In genomic region chr5:25163938-25164337, GRCm38 (mm10) we compare ENCODE assay signal across 22 mouse cellular contexts. TPM values are rescaled to one million over a fixed set of nuclear protein-coding genes. Genes with fewer than 3 reads are reported as not detected.
"Had no signal": no experiment of that assay in that cellular context is flagged by ENCODE, and none has a peak within 500 bp of the region (broad histone marks: within the 10 kb centered on the region; RNA-seq: fewer than 3 reads in every experiment).

No protein-coding gene starts in this region.

- H3K27me3 ChIP-seq: intestine, embryonic 15.5 days; midbrain, embryonic 12.5 days; midbrain, embryonic 15.5 days; neural tube, embryonic 12.5 days; neural tube, embryonic 15.5 days had no signal

- H3K9me3 ChIP-seq: intestine, embryonic 15.5 days; midbrain, embryonic 12.5 days; midbrain, embryonic 15.5 days; neural tube, embryonic 12.5 days; neural tube, embryonic 15.5 days had no signal

- H3K4me1 ChIP-seq: intestine, embryonic 15.5 days; midbrain, embryonic 12.5 days; midbrain, embryonic 15.5 days had no signal

- H3K4me2 ChIP-seq: intestine, embryonic 15.5 days; lung, embryonic 14.5 days; midbrain, embryonic 12.5 days; midbrain, embryonic 15.5 days; neural tube, embryonic 12.5 days; neural tube, embryonic 15.5 days had no signal

- ATAC-seq: lung, postnatal 0 days; midbrain, embryonic 15.5 days had no signal

- H3K36me3 ChIP-seq: intestine, embryonic 15.5 days; midbrain, embryonic 12.5 days; midbrain, embryonic 15.5 days; neural tube, embryonic 12.5 days; neural tube, embryonic 15.5 days had no signal

- H3K9ac ChIP-seq: intestine, embryonic 15.5 days; liver, embryonic 14.5 days; lung, embryonic 14.5 days; midbrain, embryonic 12.5 days; midbrain, embryonic 15.5 days; neural tube, embryonic 12.5 days; neural tube, embryonic 15.5 days had no signal

- DNase-seq: layer of hippocampus, postnatal 36 days; lung, embryonic 14.5 days; right cerebral cortex, adult 18-20 months; right cerebral cortex, postnatal 14 days; right cerebral cortex, postnatal 4 days; thymus, adult 2 months; thymus, postnatal 14 days; thymus, postnatal 4 days had no signal

- H3K4me3 ChIP-seq: intestine, embryonic 15.5 days; left cerebral cortex, adult 2 months; midbrain, embryonic 12.5 days; midbrain, embryonic 15.5 days; neural tube, embryonic 12.5 days; neural tube, embryonic 15.5 days had no signal

- H3K27ac ChIP-seq: intestine, embryonic 15.5 days; kidney, postnatal 0 days; left cerebral cortex, adult 2 months; liver, embryonic 14.5 days; macrophage; midbrain, embryonic 12.5 days; midbrain, embryonic 15.5 days; neural tube, embryonic 12.5 days; neural tube, embryonic 15.5 days; stomach, postnatal 0 days had no signal

RNA-seq across cellular contexts. Expression of gene Galntl5, which starts 17.3 kb away (rescaled TPM):
- polyA plus RNA-seq: intestine, embryonic 15.5 days; kidney, postnatal 0 days; limb, embryonic 11.5 days; limb, embryonic 14.5 days; liver, embryonic 14.5 days; lung, embryonic 14.5 days; lung, postnatal 0 days; macrophage; midbrain, embryonic 12.5 days; midbrain, embryonic 15.5 days; neural tube, embryonic 12.5 days; neural tube, embryonic 15.5 days; stomach, embryonic 14.5 days; stomach, postnatal 0 days; thymus, adult 2 months had no signal

RNA-seq across cellular contexts. Expression of gene E130116L18Rik, which starts 59.0 kb away (rescaled TPM):
- polyA plus RNA-seq: intestine, embryonic 15.5 days; limb, embryonic 11.5 days; limb, embryonic 14.5 days; liver, embryonic 14.5 days; lung, embryonic 14.5 days; macrophage; midbrain, embryonic 12.5 days; neural tube, embryonic 12.5 days; neural tube, embryonic 15.5 days; stomach, embryonic 14.5 days; thymus, adult 2 months had no signal
